Mouse (Mus musculus) embryonic facial prominence, embryonic 11.5 days (tissue): ENCODE data around the gene Tmem219. TPM values are rescaled to one million over a fixed set of nuclear protein-coding genes. Genes with fewer than 3 reads are reported as not detected.

Experiments used
- ATAC-seq: fragments of 200-750 bp; cut with Nextera tagmentation; replicated peaks from 2 replicates; pipeline ENCODE4 v1.8.0; 2017; ENCODE audit warnings: low read depth; ENCODE audit not compliant: insufficient number of reproducible peaks, low FRiP score, low TSS enrichment
- DNase-seq: peaks from one replicate; pipeline ENCODE4 v3.0.0-alpha.2; 2015; ENCODE audit warnings: low spot score
- H3K27ac ChIP-seq: fragments of 300-500 bp; sonication (generic); replicated peaks from 2 replicates; pipeline ENCODE4 v1.5.1; 2014; ENCODE audit warnings: mild to moderate bottlenecking, low read depth, low read length, control low read depth
- H3K27me3 ChIP-seq: fragments of 300-500 bp; sonication (generic); 2 replicates; pipeline ENCODE4 v1.6.1; 2014; ENCODE audit warnings: mild to moderate bottlenecking, low read length, moderate library complexity, mixed read lengths; ENCODE audit not compliant: control insufficient read depth, insufficient read depth
- H3K36me3 ChIP-seq: fragments of 300-500 bp; sonication (generic); replicated peaks from 2 replicates; pipeline ENCODE4 v1.6.1; 2014; ENCODE audit warnings: low read depth, mild to moderate bottlenecking, low read length, moderate library complexity, mixed read lengths; ENCODE audit not compliant: control insufficient read depth, insufficient read depth
- H3K4me1 ChIP-seq: fragments of 300-500 bp; sonication (generic); 2 replicates; pipeline ENCODE4 v1.6.1; 2014; ENCODE audit warnings: low read length, mixed read lengths; ENCODE audit not compliant: control insufficient read depth, insufficient read depth
- H3K4me2 ChIP-seq: fragments of 300-500 bp; sonication (generic); 2 replicates; pipeline ENCODE4 v1.6.1; 2014; ENCODE audit warnings: low read depth, mild to moderate bottlenecking, control low read depth, low read length, moderate library complexity
- H3K4me3 ChIP-seq: fragments of 300-500 bp; sonication (generic); 2 replicates; pipeline ENCODE4 v1.5.1; 2014; ENCODE audit warnings: low read depth, low read length, control low read depth
- H3K9ac ChIP-seq: fragments of 300-500 bp; sonication (generic); replicated peaks from 2 replicates; pipeline ENCODE4 v1.6.1; 2014; ENCODE audit warnings: mild to moderate bottlenecking, control low read depth, low read length
- H3K9me3 ChIP-seq: fragments of 300-500 bp; sonication (generic); replicated peaks from 2 replicates; pipeline ENCODE4 v1.6.1; 2016; ENCODE audit warnings: mild to moderate bottlenecking, low read length, inconsistent platforms, mixed read lengths; ENCODE audit not compliant: control insufficient read depth
- WGBS: fragments of 180-500 bp; shearing (Covaris S2); extraction: QIAGEN DNeasy Blood & Tissue Kit; methylation state at CpG from one replicate; pipeline ENCODE4 v1.1.7; 2014; 5-methylcytosine and 5-hydroxymethylcytosine counted together
- polyA plus RNA-seq: library from polyadenylated mRNA; unstranded; fragments of >200 nt; fragmentation: Nextera tagmentation; extraction: Ambion mirVana; gene quantifications from 2 replicates; pipeline ENCODE4 v1.2.1, GENCODE M21; 2014

Tmem219 gene
- polyA plus RNA-seq, 1 experiment from 2014 or later, result 15.8 TPM

DNA sequence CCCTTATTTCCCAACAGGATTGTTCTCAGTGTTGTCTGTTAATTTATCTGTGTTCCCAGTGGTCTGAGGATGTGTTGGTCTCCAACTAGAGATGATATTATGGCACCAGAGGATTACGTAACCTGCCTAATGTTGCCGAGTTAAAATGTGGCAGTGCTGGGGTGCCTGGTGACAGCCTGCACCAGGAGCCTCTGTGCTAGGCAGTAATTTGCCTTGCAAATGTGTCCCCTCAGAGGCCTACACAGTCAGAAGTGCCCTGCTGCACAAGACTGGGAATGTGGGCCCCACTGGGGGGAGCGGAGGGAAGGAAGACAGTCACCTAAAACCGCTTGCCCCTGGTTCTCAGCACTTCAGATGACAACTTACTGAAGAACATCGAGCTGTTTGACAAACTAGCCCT, 19.1 kb upstream of the Tmem219 start:
- no peak for DNase-seq
- 81% methylated on average over 5 of the region's 5 CpGs for WGBS
- no peak for ATAC-seq
- H3K9ac ChIP-seq, result no peak overlapping the region
- H3K27me3 ChIP-seq, result no peaks in the 10 kb centered on the region
- H3K4me1 ChIP-seq, result no peaks in the 10 kb centered on the region
- no peaks in the 10 kb centered on the region for H3K9me3 ChIP-seq
- H3K4me2 ChIP-seq, result no peak overlapping the region
- no peak overlapping the region for H3K4me3 ChIP-seq
- H3K36me3 ChIP-seq, result peaks cover 2% of the 10 kb centered on the region; the same call in 1 of the 2 replicates
- no peak overlapping the region for H3K27ac ChIP-seq

DNA sequence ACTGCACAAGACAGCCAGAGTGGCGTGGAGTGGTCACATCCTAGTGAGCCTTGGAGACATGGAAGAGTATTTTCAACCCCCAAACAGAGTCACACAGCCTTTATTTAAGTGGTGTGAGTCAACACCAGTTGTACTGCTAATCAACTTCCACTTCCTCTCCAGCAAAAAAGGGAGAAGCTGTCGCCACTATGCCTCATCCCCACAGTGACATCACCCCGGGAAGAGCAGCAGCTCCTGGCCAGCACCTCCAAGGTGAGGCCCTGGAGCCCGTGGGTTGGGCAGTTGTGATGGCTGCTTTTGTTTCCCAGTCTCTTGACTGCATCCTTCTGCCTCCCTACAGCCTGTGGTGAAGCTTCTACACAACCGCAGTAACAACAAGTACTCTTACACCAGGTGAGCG, 18.5 kb upstream of the Tmem219 start:
- no peaks in the 10 kb centered on the region for H3K27me3 ChIP-seq
- DNase-seq (no peak), ATAC-seq (no peak)
- H3K4me2 ChIP-seq, result no peak overlapping the region
- H3K27ac ChIP-seq, result no peak overlapping the region
- peaks cover 2% of the 10 kb centered on the region; the same call in 1 of the 2 replicates for H3K36me3 ChIP-seq
- no peak overlapping the region for H3K4me3 ChIP-seq
- no peaks in the 10 kb centered on the region for H3K9me3 ChIP-seq
- no peaks in the 10 kb centered on the region for H3K4me1 ChIP-seq
- 45% methylated on average over 6 of the region's 6 CpGs for WGBS
- no peak overlapping the region for H3K9ac ChIP-seq

DNA sequence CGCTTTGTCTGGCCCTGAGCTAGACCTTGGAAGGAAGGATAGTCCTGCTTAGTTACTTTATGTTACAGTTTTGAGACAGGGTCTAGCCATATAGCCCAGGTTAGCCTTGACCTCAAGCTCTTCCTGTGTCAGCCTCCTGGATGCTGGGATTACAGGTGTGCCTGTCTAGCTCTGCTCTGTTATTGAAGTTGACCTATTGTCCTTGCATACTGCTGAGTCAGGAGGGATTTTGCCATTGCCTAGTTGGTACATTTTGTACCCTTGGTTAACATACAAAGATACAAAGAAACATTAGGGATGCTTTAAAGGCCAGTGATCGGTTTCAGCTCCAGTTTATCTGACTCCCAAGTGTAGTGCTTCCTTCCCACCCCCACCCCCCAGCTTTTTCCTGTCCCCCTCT, 9.9 kb upstream of the Tmem219 start:
- no peak for DNase-seq
- no peaks in the 10 kb centered on the region; the same call in 1 of the 2 replicates for H3K36me3 ChIP-seq
- no peak overlapping the region for H3K4me2 ChIP-seq
- H3K9ac ChIP-seq, result no peak overlapping the region
- H3K27me3 ChIP-seq, result no peaks in the 10 kb centered on the region
- H3K4me3 ChIP-seq, result no peak overlapping the region
- H3K9me3 ChIP-seq, result no peaks in the 10 kb centered on the region
- H3K4me1 ChIP-seq, result no peaks in the 10 kb centered on the region
- ATAC-seq, result no peak
- WGBS, result 92% methylated on average over 2 of the region's 2 CpGs
- no peak overlapping the region for H3K27ac ChIP-seq

DNA sequence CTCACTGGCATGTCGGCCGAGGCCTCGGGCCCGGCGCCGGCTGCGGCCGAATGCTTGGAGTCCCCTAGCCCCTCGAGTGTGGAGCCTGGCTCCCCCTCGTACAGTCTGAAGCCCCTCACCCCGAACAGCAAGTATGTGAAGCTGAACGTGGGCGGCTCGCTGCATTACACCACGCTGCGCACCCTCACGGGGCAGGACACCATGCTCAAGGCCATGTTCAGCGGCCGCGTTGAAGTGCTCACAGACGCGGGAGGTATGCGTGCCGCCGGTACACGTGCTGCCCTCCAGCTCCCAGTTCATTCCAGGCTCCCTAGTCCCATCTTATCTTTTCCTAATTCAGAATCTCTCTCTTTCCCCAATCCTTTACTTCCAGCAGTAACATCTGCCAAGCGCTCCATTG, 6.3 kb upstream of the Tmem219 start:
- Histone ChIP-seq H3K27ac (no peak overlapping the region), H3K9me3 (no peaks in the 10 kb centered on the region), H3K4me1 (no peaks in the 10 kb centered on the region), H3K4me2 (peak overlapping the region; percentile 88), H3K36me3 (no peaks in the 10 kb centered on the region), H3K4me3 (peak overlapping the region; percentile 83), H3K9ac (peak overlapping the region; percentile 79), H3K27me3 (no peaks in the 10 kb centered on the region)
- under 1% methylated on average over 27 of the region's 27 CpGs for WGBS
- peak; percentile 80 for ATAC-seq
- no peak for DNase-seq

GRCm38 (mm10) chr7:126928384-126929037, 5.8 kb upstream of the Tmem219 start, which contains the start of gene Kctd13:
Gene Kctd13, plus strand, starts transcription at chr7:126928879.
- no peak within 1 kb of the TSS for H3K27ac ChIP-seq
- WGBS, result 4% methylated on average over 56 of the region's 56 CpGs
- ATAC-seq, result peak; percentile 91
- H3K36me3 ChIP-seq, result no peaks in the 10 kb centered on the region
- H3K4me3 ChIP-seq, result peak within 1 kb of the TSS; percentile 83
- peak within 1 kb of the TSS; percentile 79 for H3K9ac ChIP-seq
- no peaks in the 10 kb centered on the region for H3K27me3 ChIP-seq
- no peaks in the 10 kb centered on the region for H3K9me3 ChIP-seq
- peak within 1 kb of the TSS; percentile 88 for H3K4me2 ChIP-seq
- DNase-seq, result peak; percentile 93
- H3K4me1 ChIP-seq, result no peaks in the 10 kb centered on the region

DNA sequence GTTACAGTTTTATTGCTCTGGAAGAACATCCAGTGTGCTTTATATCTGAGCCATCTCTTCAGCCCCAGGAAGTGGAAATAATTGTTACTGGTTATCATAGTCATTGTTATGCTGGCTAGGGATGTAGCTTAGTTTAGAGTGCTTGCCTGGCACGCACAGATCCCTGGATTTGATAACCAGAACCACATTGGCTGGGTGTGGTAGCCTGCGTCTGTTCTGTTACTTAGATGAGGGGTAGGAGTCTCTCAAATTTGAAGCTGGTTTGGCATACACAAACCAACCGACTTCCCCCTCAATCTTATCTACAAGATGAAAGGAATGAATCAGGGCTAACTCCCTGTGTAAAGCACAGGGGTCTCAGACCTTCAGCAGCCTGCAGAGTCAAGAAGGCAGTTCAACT, 3.6 kb upstream of the Tmem219 start:
- Histone ChIP-seq H3K9me3 (no peaks in the 10 kb centered on the region), H3K9ac (no peak overlapping the region), H3K36me3 (no peaks in the 10 kb centered on the region), H3K4me2 (no peak overlapping the region), H3K4me3 (no peak overlapping the region), H3K27ac (no peak overlapping the region), H3K27me3 (no peaks in the 10 kb centered on the region), H3K4me1 (no peaks in the 10 kb centered on the region)
- DNase-seq (no peak), ATAC-seq (no peak)
- WGBS, result 30% methylated on average over 3 of the region's 3 CpGs

GRCm38 (mm10) chr7:126923999-126924398, 1.3 kb upstream of the Tmem219 start:
- no peak overlapping the region for H3K9ac ChIP-seq
- H3K4me2 ChIP-seq, result no peak overlapping the region
- no peak for DNase-seq
- H3K36me3 ChIP-seq, result no peaks in the 10 kb centered on the region
- H3K9me3 ChIP-seq, result no peaks in the 10 kb centered on the region
- no peaks in the 10 kb centered on the region for H3K4me1 ChIP-seq
- H3K27ac ChIP-seq, result no peak overlapping the region
- ATAC-seq, result no peak
- no peaks in the 10 kb centered on the region for H3K27me3 ChIP-seq
- no peak overlapping the region for H3K4me3 ChIP-seq
- WGBS, result 78% methylated on average over 5 of the region's 5 CpGs

GRCm38 (mm10) chr7:126921563-126921962, 1.2 kb downstream of the Tmem219 start:
- H3K4me1 ChIP-seq, result no peaks in the 10 kb centered on the region
- DNase-seq, result no peak
- H3K36me3 ChIP-seq, result no peaks in the 10 kb centered on the region
- ATAC-seq, result no peak
- WGBS, result 80% methylated on average over 2 of the region's 2 CpGs
- no peak overlapping the region for H3K4me3 ChIP-seq
- H3K4me2 ChIP-seq, result no peak overlapping the region
- no peak overlapping the region for H3K9ac ChIP-seq
- no peaks in the 10 kb centered on the region for H3K9me3 ChIP-seq
- no peaks in the 10 kb centered on the region for H3K27me3 ChIP-seq
- no peak overlapping the region for H3K27ac ChIP-seq
